Mouse (Mus musculus) heart, adult 2 months (tissue): Measurements from ENCODE around the gene Bbs1. TPM values are rescaled to one million over a fixed set of nuclear protein-coding genes. Genes with fewer than 3 reads are reported as not detected.

Source experiments
- DNase-seq, 2 experiments: peaks; one replicate each; pipeline ENCODE4 v3.0.0; 2021
- H3K27ac ChIP-seq: fragments of 200-600 bp; 2 replicates; pipeline ENCODE4 v1.8.1; 2022
- H3K27me3 ChIP-seq: fragments of 200-500 bp; 2 replicates; pipeline ENCODE4 v1.6.1; 2012; ENCODE audit warnings: mild to moderate bottlenecking, low read length, inconsistent platforms, mixed read lengths; ENCODE audit not compliant: control insufficient read depth, insufficient read depth
- H3K36me3 ChIP-seq: fragments of 200-500 bp; 2 replicates; pipeline ENCODE4 v1.6.1; 2012; ENCODE audit warnings: low read length, inconsistent platforms; ENCODE audit not compliant: control insufficient read depth, insufficient read depth
- H3K4me1 ChIP-seq: fragments of 200-500 bp; 2 replicates; pipeline ENCODE4 v1.6.1; 2011; ENCODE audit warnings: low read length; ENCODE audit not compliant: control insufficient read depth, insufficient read depth
- H3K4me3 ChIP-seq: fragments of 200-600 bp; 2 replicates; pipeline ENCODE4 v1.8.1; 2022
- H3K79me2 ChIP-seq: fragments of 200-500 bp; replicated peaks from 2 replicates; pipeline ENCODE4 v1.6.1; 2012; ENCODE audit warnings: mild to moderate bottlenecking, inconsistent platforms, low read length, moderate library complexity, mixed read lengths; ENCODE audit not compliant: control insufficient read depth, insufficient read depth
- H3K9ac ChIP-seq: fragments of 200-500 bp; 2 replicates; pipeline ENCODE4 v1.6.1; 2012; ENCODE audit warnings: low read depth, mild to moderate bottlenecking, control low read depth, inconsistent platforms, low read length, mixed read lengths
- CTCF ChIP-seq: fragments of 200-600 bp; IDR thresholded peaks from 2 replicates; pipeline ENCODE4 v1.8.1; 2022; ENCODE audit warnings: antibody characterized with exemption, mild to moderate bottlenecking, moderate library complexity
- EP300 ChIP-seq: fragments of 200-500 bp; IDR thresholded peaks from 2 replicates; pipeline ENCODE4 v1.6.1; 2011; ENCODE audit warnings: low read depth, low read length, control low read depth; ENCODE audit not compliant: insufficient read depth
- POLR2A ChIP-seq: fragments of 200-500 bp; IDR thresholded peaks from 2 replicates; pipeline ENCODE4 v1.6.1; 2011; ENCODE audit warnings: mild to moderate bottlenecking, low read depth, low read length, control low read depth; ENCODE audit not compliant: insufficient read depth
- WGBS: fragments of 180-500 bp; shearing (Covaris S2); methylation state at CpG from one replicate; pipeline ENCODE4 v1.1.7; 2018; 5-methylcytosine and 5-hydroxymethylcytosine counted together
- intact Hi-C: fragments of 180-260 bp; cut with DNase I; formaldehyde crosslinking; loops from one replicate; pipeline ENCODE4 v1.15.1; 2025
- polyA plus RNA-seq: library from polyadenylated mRNA; depleted of rRNA; stranded (reverse); fragments of >200 nt; gene quantifications from 2 replicates; pipeline ENCODE4 v1.2.3, GENCODE M21; 2012
- total RNA-seq, 2 experiments: library from RNA; stranded (reverse); gene quantifications; 2 replicates each; pipeline ENCODE4 v1.2.3; 2021

Gene Bbs1
- total and polyA plus RNA-seq, 3 experiments, result 2.3 to 4.5 (median 3.5) TPM

DNA sequence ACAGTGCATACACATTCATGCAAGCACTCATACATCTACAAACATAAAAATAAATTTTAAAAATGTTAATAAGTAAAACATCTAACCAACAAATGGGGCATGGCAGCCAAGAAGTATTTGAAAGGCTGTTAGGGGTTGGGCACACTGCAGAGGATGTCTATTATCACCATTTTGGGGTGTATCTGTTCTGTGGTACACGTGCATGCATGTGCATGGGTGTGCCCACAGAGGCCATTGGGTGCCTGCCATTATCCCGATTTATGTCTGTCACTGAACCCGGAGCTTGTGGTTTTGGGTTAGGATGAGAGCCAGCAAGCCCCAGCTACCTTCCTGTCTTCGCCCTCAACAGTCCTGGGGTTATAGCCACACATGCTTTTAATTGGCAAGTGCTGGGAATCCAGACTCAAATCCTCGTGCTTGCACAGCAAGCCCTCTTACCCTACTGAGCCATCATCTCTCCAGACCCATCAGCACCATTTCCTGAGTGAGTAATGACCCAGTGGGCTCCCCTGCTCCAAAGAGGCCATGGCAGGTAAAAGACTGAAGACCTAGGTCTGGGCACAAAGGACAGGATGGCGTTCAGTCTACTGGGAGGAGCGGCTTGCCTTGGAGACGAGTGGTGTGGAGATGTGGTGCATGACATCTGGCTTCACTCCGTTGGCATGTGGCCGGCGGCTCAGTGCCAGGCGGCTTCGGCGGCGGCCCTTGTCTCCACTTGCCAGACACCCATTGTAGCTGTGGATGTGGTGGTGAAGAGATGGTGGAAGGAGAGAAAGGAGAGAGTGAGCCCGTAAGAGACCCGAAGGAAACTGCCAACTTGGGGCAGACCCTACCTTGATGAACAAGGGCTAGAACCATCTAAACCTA lies 31.2 kb upstream of the Bbs1 start:
- DNase-seq, result no peak
- WGBS, result 80% methylated on average over 17 of the region's 17 CpGs

DNA sequence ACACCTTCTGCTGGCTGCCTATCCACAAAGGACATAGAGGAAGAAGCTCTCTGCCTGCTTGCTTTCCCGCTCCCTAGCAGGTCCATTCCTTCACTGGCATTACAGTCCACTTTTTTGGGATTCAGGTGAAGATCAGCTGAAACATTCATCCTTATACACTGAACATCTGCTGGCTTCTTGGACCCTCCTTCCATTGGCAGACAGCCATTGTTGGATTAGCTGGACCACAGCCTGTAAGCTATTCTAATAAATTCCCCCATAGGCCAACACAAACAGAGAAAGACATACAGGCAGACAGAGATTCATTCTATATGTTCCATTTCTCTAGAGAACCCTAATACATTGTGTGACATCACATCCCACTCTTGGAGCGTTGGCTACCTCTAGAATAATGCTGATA lies 30.5 kb upstream of the Bbs1 start:
- Histone ChIP-seq H3K4me1 (no peaks in the 10 kb centered on the region), H3K27me3 (no peaks in the 10 kb centered on the region; the same call in 1 of the 2 replicates), H3K79me2 (no peaks in the 10 kb centered on the region), H3K9ac (no peak overlapping the region), H3K27ac (no peak overlapping the region), H3K4me3 (no peak overlapping the region), H3K36me3 (no peaks in the 10 kb centered on the region)
- no peak for DNase-seq
- TF ChIP-seq EP300, result no peak
- TF ChIP-seq CTCF, result no peak
- TF ChIP-seq POLR2A, result no peak
- intact Hi-C loops, result no loop called here
- 77% methylated on average over 2 of the region's 2 CpGs for WGBS

More for the DNA sequence above, 31.2 kb upstream of the Bbs1 start:
- no peaks in the 10 kb centered on the region for H3K36me3 ChIP-seq
- no peaks in the 10 kb centered on the region for H3K4me1 ChIP-seq
- H3K79me2 ChIP-seq, result no peaks in the 10 kb centered on the region
- no peak overlapping the region for H3K9ac ChIP-seq
- no peak for TF ChIP-seq CTCF
- TF ChIP-seq EP300, result no peak
- TF ChIP-seq POLR2A, result no peak
- no peaks in the 10 kb centered on the region; the same call in 1 of the 2 replicates for H3K27me3 ChIP-seq
- intact Hi-C loops, result no loop called here
- no peak overlapping the region for H3K27ac ChIP-seq
- H3K4me3 ChIP-seq, result no peak overlapping the region

DNA sequence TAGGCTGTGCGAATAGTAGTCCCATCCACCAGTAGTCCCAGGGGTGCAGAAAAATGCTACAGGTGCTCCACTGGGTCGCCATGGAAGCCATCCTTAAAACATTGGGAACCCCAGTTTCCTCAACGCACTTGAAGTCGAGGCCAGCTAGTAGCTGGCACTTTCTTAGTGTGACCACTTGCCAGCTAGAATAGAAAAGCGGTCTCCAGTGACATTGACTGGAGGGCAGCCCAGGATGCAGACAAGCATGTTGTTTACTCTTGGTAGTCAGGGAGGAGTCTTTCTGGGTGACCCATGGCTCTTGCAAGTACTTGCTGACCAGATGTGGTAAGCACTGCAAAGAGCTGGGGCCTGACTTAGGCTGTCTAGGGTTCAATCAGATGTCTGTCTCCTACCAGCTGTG lies 22.4 kb upstream of the Bbs1 start:
- Histone ChIP-seq H3K27ac (peak overlapping the region; percentile 74; the same call in 1 of the 2 replicates), H3K79me2 (no peaks in the 10 kb centered on the region), H3K9ac (no peak overlapping the region), H3K36me3 (no peaks in the 10 kb centered on the region), H3K4me1 (peaks cover 8% of the 10 kb centered on the region), H3K4me3 (peak overlapping the region; percentile 56), H3K27me3 (no peaks in the 10 kb centered on the region)
- intact Hi-C loops, result loop anchor here (1.0 kb wide), 1 partner anchor 34 kb away; the partner anchor contains the start of gene Mrpl11
- 63% methylated on average over 5 of the region's 5 CpGs for WGBS
- TF ChIP-seq POLR2A, result no peak
- no peak for TF ChIP-seq CTCF
- no peak for TF ChIP-seq EP300
- DNase-seq, result peak; percentile 36 to 42

DNA sequence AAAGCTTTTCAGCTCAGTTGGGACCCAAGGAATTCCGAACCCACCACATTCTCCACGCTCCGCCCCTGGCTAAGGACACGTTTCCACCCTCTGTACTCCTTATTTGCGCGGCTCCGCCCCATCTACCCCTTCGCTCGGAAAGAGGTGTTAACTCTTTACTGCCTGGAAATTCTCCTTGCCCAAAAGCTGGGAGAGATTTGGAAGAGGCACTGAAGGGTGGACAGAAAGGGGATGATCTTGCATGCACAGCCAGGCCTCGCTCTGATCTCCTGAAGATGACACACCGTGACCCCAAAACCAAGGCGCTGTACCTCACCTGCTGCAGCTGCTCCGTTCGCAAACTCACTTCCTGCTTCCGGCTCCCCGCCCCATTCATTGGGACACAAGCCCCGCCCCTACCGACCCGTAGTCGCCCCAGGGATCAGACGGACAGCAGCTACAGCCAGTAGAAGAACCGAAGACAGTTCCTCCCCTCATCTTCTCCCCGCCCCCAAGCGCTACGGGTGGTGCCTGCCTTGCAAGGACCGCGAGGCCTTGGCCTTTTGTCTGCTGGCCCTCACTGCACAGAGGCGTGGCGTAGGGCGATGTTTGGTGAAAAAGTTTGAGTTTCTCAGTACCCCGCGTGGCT lies 21.6 kb upstream of the Bbs1 start, which contains the start of gene Dpp3:
Gene Dpp3, minus strand, starts transcription at position 384 of the 628 bp plus-strand sequence.
- H3K9ac ChIP-seq, result peak within 1 kb of the TSS; percentile 53
- H3K27me3 ChIP-seq, result no peaks in the 10 kb centered on the region
- 1% methylated on average over 32 of the region's 32 CpGs for WGBS
- peak within 1 kb of the TSS; percentile 56 for H3K4me3 ChIP-seq
- no peaks in the 10 kb centered on the region for H3K36me3 ChIP-seq
- TF ChIP-seq EP300 (peak; percentile 45; the same call in 1 of the 2 replicates), POLR2A (peak; percentile 92), CTCF (no peak)
- peaks cover 8% of the 10 kb centered on the region for H3K4me1 ChIP-seq
- DNase-seq, result peak; percentile 98
- no peaks in the 10 kb centered on the region for H3K79me2 ChIP-seq
- H3K27ac ChIP-seq, result peak within 1 kb of the TSS; percentile 74
- intact Hi-C loops, result loop anchor here (1.0 kb wide), 1 partner anchor 34 kb away; the partner anchor contains the start of gene Mrpl11

GRCm38 (mm10) chr19:4925121-4925860 lies 18.9 kb upstream of the Bbs1 start:
- Histone ChIP-seq H3K4me3 (no peak overlapping the region), H3K4me1 (peaks cover 8% of the 10 kb centered on the region), H3K27me3 (no peaks in the 10 kb centered on the region), H3K27ac (no peak overlapping the region), H3K79me2 (no peaks in the 10 kb centered on the region), H3K9ac (no peak overlapping the region), H3K36me3 (no peaks in the 10 kb centered on the region)
- intact Hi-C loops, result no loop called here
- WGBS, result 96% methylated on average over 11 of the region's 11 CpGs
- no peak for DNase-seq
- TF ChIP-seq CTCF (no peak), EP300 (no peak), POLR2A (no peak)
